Mouse (Mus musculus) stomach, postnatal 0 days (tissue): ENCODE measurements at regions not wholly inside any gene's neighbourhood (a gene's known extent, or its start where the extent isn't known, plus 50 kb on each side); places are given as distances from the start of the nearest gene placed in this dataset.

Experiments used
- CTCF ChIP-seq: IDR thresholded peaks from 2 replicates; pipeline ENCODE4 v1.5.1; 2016; ENCODE audit warnings: antibody characterized with exemption, low read depth, mild to moderate bottlenecking, moderate library complexity
- EP300 ChIP-seq: optimal IDR thresholded peaks from 2 replicates; pipeline ENCODE3; 2016; ENCODE audit warnings: antibody characterized with exemption

DNA sequence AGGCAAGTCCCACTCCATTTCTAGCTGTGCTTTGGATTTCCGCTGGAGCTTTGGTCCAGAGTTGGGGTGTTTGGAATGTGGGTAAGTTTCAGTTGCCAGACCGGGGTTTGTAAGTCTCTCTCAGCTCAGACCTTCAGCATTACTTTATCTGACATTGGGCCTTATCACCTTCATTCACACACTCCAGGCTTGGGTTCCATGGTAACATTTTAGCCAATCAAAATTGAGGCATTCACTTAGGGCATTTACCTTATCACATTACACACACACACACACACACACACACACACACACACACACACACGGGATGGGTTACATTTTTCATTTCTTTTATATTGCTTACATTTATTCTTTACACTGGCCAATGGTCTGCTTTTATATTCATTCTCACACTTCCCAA lies 765.3 kb upstream of the Pcdh20 start:
- TF ChIP-seq CTCF (no peak), EP300 (no peak)
